Mouse (Mus musculus) liver, embryonic 14.5 days (tissue): ENCODE measurements around the gene N4bp1.

Experiments
- CTCF ChIP-seq: IDR thresholded peaks from 2 replicates; pipeline ENCODE4 v1.5.1; 2016; ENCODE audit warnings: antibody characterized with exemption, low read depth, control low read depth
- EP300 ChIP-seq: IDR thresholded peaks from 2 replicates; pipeline ENCODE4 v1.6.1; 2016; ENCODE audit warnings: antibody characterized with exemption, low read depth

DNA sequence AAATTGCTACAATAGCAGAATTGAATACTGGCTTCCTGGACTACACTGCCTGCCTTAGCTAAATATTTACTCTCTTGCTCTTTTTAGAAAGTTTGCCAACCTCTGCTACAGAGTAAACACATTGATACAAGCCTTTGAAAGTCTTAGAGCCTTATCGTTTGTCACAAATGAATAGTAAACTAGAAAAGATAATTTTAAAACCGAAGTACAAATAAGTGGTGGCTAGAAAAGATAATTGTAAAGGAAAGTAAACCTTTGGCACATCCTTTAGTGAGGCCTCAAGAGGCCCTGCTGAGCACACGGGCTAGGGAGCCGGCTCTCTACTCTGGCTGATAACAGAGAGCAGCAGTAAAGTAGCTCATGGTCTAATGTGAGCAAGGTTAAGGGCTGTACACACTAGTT, 126.0 kb downstream of the N4bp1 start:
- TF ChIP-seq CTCF (no peak), EP300 (peak; percentile 45)
